Mouse (Mus musculus) midbrain, embryonic 11.5 days (tissue): ENCODE measurements around the gene Rgs6. TPM values are rescaled to one million over a fixed set of nuclear protein-coding genes. Genes with fewer than 3 reads are reported as not detected.

ENCODE experiments used
- ATAC-seq: fragments of 200-750 bp; cut with Nextera tagmentation; 2 replicates; pipeline ENCODE4 v1.8.0; 2017; ENCODE audit warnings: moderate TSS enrichment, moderate library complexity; ENCODE audit not compliant: low FRiP score
- DNase-seq: peaks from one replicate; pipeline ENCODE4 v3.0.0; 2015; ENCODE audit warnings: low spot score; ENCODE audit errors: missing footprints
- H3K27ac ChIP-seq: fragments of 300-500 bp; sonication (generic); 2 replicates; pipeline ENCODE4 v1.5.1; 2014; ENCODE audit warnings: low read depth, low read length
- H3K27me3 ChIP-seq: fragments of 300-500 bp; sonication (generic); 2 replicates; pipeline ENCODE4 v1.6.1; 2014; ENCODE audit warnings: mild to moderate bottlenecking, low read length, moderate library complexity, mixed read lengths; ENCODE audit not compliant: control insufficient read depth, insufficient read depth
- H3K36me3 ChIP-seq: fragments of 300-500 bp; sonication (generic); 2 replicates; pipeline ENCODE4 v1.6.1; 2014; ENCODE audit warnings: mild to moderate bottlenecking, low read length, moderate library complexity, mixed read lengths; ENCODE audit not compliant: control insufficient read depth, insufficient read depth
- H3K4me1 ChIP-seq: fragments of 300-500 bp; sonication (generic); 2 replicates; pipeline ENCODE4 v1.6.1; 2014; ENCODE audit warnings: low read length; ENCODE audit not compliant: control insufficient read depth, insufficient read depth
- H3K4me2 ChIP-seq: fragments of 300-500 bp; sonication (generic); 2 replicates; pipeline ENCODE4 v1.6.1; 2014; ENCODE audit warnings: mild to moderate bottlenecking, moderate library complexity
- H3K4me3 ChIP-seq: fragments of 300-500 bp; sonication (generic); 2 replicates; pipeline ENCODE4 v1.5.1; 2014; ENCODE audit warnings: low read depth, low read length
- H3K9ac ChIP-seq: fragments of 300-500 bp; sonication (generic); 2 replicates; pipeline ENCODE4 v1.6.1; 2014; ENCODE audit warnings: low read length
- H3K9me3 ChIP-seq: fragments of 300-500 bp; sonication (generic); 2 replicates; pipeline ENCODE4 v1.6.1; 2016; ENCODE audit warnings: low read length; ENCODE audit not compliant: control insufficient read depth
- WGBS: fragments of 180-500 bp; shearing (Covaris S2); extraction: QIAGEN DNeasy Blood & Tissue Kit; methylation state at CpG from one replicate; pipeline ENCODE4 v1.1.7; 2014; 5-methylcytosine and 5-hydroxymethylcytosine counted together
- polyA plus RNA-seq: library from polyadenylated mRNA; unstranded; fragments of >200 nt; fragmentation: Nextera tagmentation; extraction: Ambion mirVana; gene quantifications from 2 replicates; pipeline ENCODE4 v1.2.1, GENCODE M21; 2014

Rgs6 gene
- 0.47 and 0.64 TPM in 2 replicates for polyA plus RNA-seq

- no peaks in the 10 kb centered on the region for H3K4me1 ChIP-seq
- no peak for ATAC-seq
- WGBS = 80% methylated on average over 2 of the region's 2 CpGs
Observed at GRCm38 (mm10) chr12:82588017-82588416, at the start of gene Rgs6. Gene Rgs6 (plus strand): TSS chr12:82588292.

DNA sequence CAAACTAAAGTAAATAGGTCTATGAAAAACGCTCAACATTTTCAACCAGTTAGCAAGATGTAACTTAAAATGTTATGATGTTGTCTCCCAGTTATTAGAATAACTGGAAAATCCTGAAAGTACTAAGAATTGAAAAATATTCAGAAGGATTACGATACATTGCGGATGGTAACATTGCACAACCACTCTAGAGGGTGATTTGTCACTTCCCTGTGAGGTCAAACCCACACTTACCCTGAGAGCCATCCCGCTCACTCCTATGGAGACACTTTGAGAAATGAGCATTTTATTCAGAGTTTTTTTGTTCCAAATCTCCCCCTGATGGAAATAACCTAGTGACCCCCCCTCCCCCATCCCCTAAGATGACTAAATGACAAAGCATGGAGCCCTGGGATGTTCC is 41.0 kb upstream of the Rgs6 start:
- no peaks in the 10 kb centered on the region for H3K4me1 ChIP-seq
- H3K9ac ChIP-seq = no peak overlapping the region
- 93% methylated on average over 4 of the region's 4 CpGs for WGBS
- H3K4me2 ChIP-seq = no peak overlapping the region
- ATAC-seq = no peak
- no peak overlapping the region for H3K27ac ChIP-seq
- H3K4me3 ChIP-seq = no peak overlapping the region
- no peaks in the 10 kb centered on the region for H3K9me3 ChIP-seq
- no peaks in the 10 kb centered on the region for H3K27me3 ChIP-seq
- H3K36me3 ChIP-seq = no peaks in the 10 kb centered on the region
- DNase-seq = no peak

More at GRCm38 (mm10) chr12:82588017-82588416, at the start of gene Rgs6:
- H3K36me3 ChIP-seq = no peaks in the 10 kb centered on the region
- no peaks in the 10 kb centered on the region for H3K9me3 ChIP-seq
- H3K4me3 ChIP-seq = no peak within 1 kb of the TSS
- no peak within 1 kb of the TSS for H3K9ac ChIP-seq
- no peaks in the 10 kb centered on the region for H3K27me3 ChIP-seq
- no peak within 1 kb of the TSS for H3K27ac ChIP-seq
- H3K4me2 ChIP-seq = no peak within 1 kb of the TSS
- no peak for DNase-seq

DNA sequence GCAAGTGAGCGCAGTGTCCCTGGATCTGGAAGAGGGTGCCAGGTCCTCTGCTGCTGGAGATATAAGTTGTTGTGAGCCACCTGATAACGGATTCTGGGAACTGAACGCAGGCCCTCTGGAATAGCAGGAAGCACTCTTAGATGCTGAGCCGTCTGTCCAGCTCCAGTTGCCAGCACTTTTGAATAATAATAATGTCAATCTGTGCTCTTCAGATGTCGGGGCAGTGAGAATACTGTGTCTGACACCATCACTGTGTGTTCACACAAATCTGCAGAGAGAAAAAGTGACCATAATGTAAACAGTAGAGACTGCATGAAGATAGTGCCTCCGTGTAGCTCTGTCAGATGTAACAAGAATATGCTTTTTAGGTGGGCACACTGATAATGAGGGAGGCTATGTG is 38.9 kb upstream of the Rgs6 start:
- Histone ChIP-seq H3K9ac (no peak overlapping the region), H3K4me1 (no peaks in the 10 kb centered on the region), H3K27me3 (no peaks in the 10 kb centered on the region), H3K36me3 (no peaks in the 10 kb centered on the region), H3K4me2 (no peak overlapping the region), H3K9me3 (no peaks in the 10 kb centered on the region), H3K27ac (no peak overlapping the region), H3K4me3 (no peak overlapping the region)
- DNase-seq (no peak), ATAC-seq (no peak)
- 89% methylated on average over 6 of the region's 6 CpGs for WGBS

GRCm38 (mm10) chr12:82550076-82550475 is 38.0 kb upstream of the Rgs6 start:
- H3K4me3 ChIP-seq = no peak overlapping the region
- no peak overlapping the region for H3K4me2 ChIP-seq
- no peaks in the 10 kb centered on the region for H3K9me3 ChIP-seq
- H3K27me3 ChIP-seq = no peaks in the 10 kb centered on the region
- H3K9ac ChIP-seq = no peak overlapping the region
- no peak for ATAC-seq
- no peaks in the 10 kb centered on the region for H3K36me3 ChIP-seq
- H3K4me1 ChIP-seq = no peaks in the 10 kb centered on the region
- no peak for DNase-seq
- no peak overlapping the region for H3K27ac ChIP-seq
- 89% methylated on average over 7 of the region's 7 CpGs for WGBS

GRCm38 (mm10) chr12:82552376-82552775 is 35.7 kb upstream of the Rgs6 start:
- ATAC-seq (no peak), DNase-seq (no peak)
- Histone ChIP-seq H3K9me3 (no peaks in the 10 kb centered on the region), H3K27me3 (no peaks in the 10 kb centered on the region), H3K36me3 (no peaks in the 10 kb centered on the region), H3K4me2 (no peak overlapping the region), H3K27ac (no peak overlapping the region), H3K4me3 (no peak overlapping the region), H3K4me1 (no peaks in the 10 kb centered on the region), H3K9ac (no peak overlapping the region)
- 91% methylated on average over 5 of the region's 5 CpGs for WGBS

DNA sequence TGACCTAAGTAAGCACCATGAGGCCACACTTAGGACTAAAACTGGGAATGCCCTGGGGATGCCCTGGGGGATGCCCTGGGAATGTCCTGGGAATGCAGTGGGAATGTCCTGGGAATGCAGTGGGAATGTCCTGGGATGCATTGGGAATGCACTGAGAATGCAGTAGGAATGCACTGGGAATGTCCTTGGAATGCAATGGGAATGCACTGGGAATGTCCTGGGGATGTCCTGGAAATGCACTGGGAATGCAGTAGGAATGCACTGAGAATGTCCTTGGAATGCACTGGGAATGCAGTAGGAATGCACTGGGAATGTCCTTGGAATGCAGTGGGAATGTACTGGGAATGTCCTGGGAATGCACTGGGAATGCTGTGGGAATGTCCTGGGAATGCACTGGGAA is 25.2 kb upstream of the Rgs6 start:
- Histone ChIP-seq H3K27ac (no peak overlapping the region), H3K27me3 (no peaks in the 10 kb centered on the region), H3K36me3 (no peaks in the 10 kb centered on the region), H3K4me1 (no peaks in the 10 kb centered on the region), H3K9me3 (no peaks in the 10 kb centered on the region), H3K9ac (no peak overlapping the region), H3K4me2 (no peak overlapping the region), H3K4me3 (no peak overlapping the region)
- DNase-seq (peak; percentile 56), ATAC-seq (no peak)

DNA sequence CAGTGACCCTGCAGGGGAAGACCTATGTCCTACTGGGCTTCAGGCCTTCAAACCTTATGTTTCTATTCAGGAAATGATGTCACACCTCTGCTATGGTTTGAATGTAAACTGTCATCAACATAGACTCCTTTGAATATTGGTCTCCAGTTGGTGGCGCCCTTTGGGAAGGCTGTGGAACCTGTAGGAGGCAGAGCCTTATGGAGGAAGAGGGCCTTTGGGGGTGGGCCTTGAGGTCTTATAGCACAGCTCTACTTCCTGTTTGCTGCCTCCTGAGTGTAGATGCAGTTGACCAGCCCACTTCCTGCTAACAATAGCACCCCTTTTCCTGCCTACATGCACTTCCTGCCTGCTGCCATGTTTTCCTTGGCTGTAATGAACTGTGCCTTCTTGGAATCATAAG is 19.7 kb upstream of the Rgs6 start:
- Histone ChIP-seq H3K27ac (no peak overlapping the region), H3K9me3 (no peaks in the 10 kb centered on the region), H3K4me2 (no peak overlapping the region), H3K27me3 (no peaks in the 10 kb centered on the region), H3K36me3 (no peaks in the 10 kb centered on the region), H3K9ac (no peak overlapping the region), H3K4me1 (no peaks in the 10 kb centered on the region), H3K4me3 (no peak overlapping the region)
- ATAC-seq = no peak
- 95% methylated on average over 1 of the region's 1 CpGs for WGBS
- DNase-seq = peak; percentile 41

DNA sequence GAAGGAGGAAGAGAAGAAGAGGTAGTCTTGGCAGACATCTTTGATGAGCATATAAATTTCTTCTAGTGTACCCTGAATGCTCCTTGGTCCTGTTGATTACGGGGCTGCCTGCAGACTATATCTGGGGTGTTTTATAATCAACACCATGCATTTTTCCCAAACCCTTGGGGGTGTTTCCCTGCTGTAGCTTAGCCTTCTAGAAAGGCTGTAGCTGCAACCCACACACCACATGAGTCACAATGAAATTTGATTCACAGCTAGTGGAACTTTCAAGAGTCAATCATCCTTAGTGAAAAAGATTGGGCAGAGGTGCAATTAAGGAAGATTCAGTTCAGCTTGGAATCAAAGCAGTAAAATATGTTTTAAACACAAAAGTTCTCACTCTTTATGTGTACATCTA is 15.4 kb upstream of the Rgs6 start:
- WGBS = 96% methylated on average over 1 of the region's 1 CpGs
- Histone ChIP-seq H3K4me2 (no peak overlapping the region), H3K27ac (no peak overlapping the region), H3K36me3 (no peaks in the 10 kb centered on the region), H3K4me1 (no peaks in the 10 kb centered on the region), H3K27me3 (no peaks in the 10 kb centered on the region), H3K9me3 (no peaks in the 10 kb centered on the region), H3K9ac (no peak overlapping the region), H3K4me3 (no peak overlapping the region)
- ATAC-seq = no peak
- no peak for DNase-seq

DNA sequence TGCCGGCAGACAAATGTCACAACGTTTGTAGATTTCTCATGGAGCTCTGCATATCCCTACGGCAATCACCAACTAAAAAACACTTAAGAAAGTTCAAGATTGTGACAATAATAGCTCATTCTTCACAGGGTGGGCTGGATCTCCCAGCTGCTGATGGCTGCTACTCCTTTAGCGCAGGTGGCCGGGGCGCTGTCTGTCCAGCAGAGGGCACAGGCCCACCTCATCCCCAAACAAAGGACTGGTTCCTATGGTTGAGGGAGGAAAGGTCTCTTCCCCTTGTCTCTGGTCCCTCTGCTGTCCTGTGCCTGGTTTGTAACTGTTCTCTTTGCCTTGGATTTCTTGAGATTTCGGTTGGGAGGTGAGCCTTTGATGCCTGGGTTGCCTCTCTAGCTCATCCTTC is 1.5 kb upstream of the Rgs6 start:
- Histone ChIP-seq H3K36me3 (no peaks in the 10 kb centered on the region), H3K9ac (no peak overlapping the region), H3K4me2 (no peak overlapping the region), H3K9me3 (no peaks in the 10 kb centered on the region), H3K4me1 (no peaks in the 10 kb centered on the region), H3K4me3 (no peak overlapping the region), H3K27me3 (no peaks in the 10 kb centered on the region), H3K27ac (no peak overlapping the region)
- DNase-seq (no peak), ATAC-seq (no peak)
- WGBS = 43% methylated on average over 7 of the region's 7 CpGs

GRCm38 (mm10) chr12:82587348-82587895 is 670 bp upstream of the Rgs6 start:
- H3K27ac ChIP-seq = no peak overlapping the region
- H3K9me3 ChIP-seq = no peaks in the 10 kb centered on the region
- no peak overlapping the region for H3K4me3 ChIP-seq
- no peak overlapping the region for H3K4me2 ChIP-seq
- WGBS = 64% methylated on average over 7 of the region's 7 CpGs
- no peaks in the 10 kb centered on the region for H3K27me3 ChIP-seq
- H3K9ac ChIP-seq = no peak overlapping the region
- H3K4me1 ChIP-seq = no peaks in the 10 kb centered on the region
- no peak for ATAC-seq
- DNase-seq = no peak
- no peaks in the 10 kb centered on the region for H3K36me3 ChIP-seq
